Mouse (Mus musculus) frontal cortex, postnatal 36 days (tissue): ENCODE measurements around the gene Pheta2.
A peak's percentile ranks its signal among the peaks of the same experiment; 100 is the strongest.
"Not testable (repeated sequence)": the region's sequence is repeated elsewhere in the genome, so short reads cannot be mapped to it uniquely, and the experiment has no call there.

Experiments used
- DNase-seq, 2 experiments: peaks; one replicate each; pipeline ENCODE4 v3.0.0; 2022; ENCODE audit warnings: low spot score in 2 of 2

Gene Pheta2

DNA sequence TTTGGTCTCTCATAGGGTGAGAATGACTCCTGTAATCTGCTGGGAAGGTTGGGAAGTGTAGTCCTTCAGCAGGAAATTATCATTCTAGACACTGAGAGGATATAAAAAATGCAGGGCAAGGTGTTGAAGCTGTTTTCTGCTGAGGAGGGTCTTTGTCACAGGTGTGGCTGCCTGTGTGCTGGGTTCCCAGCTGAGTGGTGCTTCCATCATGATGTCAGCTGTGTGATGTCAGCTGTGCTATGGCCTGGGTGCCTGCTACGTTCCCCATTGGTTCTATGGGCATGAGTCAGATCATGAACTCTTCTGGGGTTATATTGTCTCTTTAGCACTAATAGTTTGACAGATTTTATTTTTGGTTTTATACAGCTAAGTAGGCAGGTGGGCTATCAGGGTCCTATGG is 30.1 kb downstream of the Pheta2 start:
- no peak for DNase-seq

DNA sequence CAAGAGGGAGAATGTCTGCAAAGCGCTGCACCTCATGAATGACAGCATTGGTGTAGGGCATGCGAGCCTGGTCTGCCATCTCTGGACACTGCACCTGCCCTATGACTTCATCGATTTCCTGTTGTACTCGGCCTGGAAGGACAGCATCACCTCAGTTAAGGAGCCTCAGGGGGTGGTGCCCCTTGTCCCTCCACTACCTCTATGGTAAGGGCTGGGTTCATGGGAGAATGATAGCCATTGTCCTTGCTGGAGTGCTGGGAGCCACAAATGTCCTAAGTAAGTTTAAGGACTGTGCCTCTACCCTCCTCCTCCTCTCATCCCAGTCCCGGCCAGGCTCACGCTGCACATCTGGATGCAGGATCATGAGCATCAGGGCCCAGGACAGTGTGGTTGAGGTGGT is 33.7 kb downstream of the Pheta2 start:
- DNase-seq = no peak

DNA sequence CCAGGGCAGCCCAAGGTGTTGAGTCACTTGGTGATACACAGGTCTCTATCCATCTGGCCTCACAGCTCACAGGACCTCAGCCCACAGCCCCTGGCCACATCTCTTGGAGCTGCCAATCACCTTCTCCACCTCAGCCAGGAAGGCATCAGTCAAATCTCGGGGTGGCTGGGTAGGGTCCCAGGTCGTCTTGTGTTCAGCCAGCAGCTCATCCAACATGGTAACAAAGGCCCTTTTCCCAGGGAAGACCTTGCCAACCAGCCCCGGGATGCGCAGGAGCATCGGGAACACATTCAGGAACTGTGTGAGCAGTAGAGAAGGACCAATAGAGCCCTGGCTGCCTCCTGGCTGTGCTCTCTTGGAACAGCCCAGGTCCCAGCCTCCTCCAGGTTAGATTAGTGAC is 34.2 kb downstream of the Pheta2 start:
- DNase-seq = no peak

DNA sequence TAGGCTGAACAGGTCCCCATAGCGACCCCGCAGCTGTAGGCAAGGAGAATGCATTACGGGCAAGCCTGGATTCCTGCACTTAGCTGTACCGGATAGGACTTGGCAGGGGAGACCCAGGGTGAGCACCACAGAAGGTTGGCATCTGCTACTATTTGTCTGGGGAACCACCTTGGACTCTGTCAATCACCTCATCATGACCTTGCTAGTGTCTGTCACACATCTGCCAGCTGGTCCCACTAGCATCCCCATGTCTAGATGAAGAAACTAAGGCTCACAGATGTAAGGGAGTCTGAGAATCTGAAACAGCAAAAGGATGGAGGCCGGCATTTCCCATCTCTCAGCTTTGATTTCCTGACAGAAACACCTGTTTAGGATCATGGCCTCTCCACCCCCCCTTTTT is 35.7 kb downstream of the Pheta2 start:
- DNase-seq = no peak

DNA sequence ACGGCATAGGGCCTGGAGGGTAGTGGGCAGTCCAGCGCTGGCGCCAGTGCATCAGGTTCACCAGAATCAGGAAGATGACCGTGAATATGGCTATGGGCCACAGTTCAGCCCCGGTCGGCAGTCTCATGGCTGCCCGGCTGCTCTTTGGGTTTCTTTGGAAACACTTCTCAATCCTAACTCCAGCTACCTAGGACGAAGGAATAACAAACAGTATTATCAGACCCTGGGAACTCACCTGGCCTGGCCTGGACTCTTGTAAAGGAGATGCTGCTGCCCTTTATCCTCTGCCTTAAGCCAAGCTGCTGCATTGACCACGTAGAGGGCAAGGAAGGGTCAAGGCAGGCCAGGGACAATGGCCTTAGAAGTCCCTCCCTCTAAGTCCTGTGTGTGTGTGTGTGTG is 37.1 kb downstream of the Pheta2 start:
- DNase-seq = no peak

DNA sequence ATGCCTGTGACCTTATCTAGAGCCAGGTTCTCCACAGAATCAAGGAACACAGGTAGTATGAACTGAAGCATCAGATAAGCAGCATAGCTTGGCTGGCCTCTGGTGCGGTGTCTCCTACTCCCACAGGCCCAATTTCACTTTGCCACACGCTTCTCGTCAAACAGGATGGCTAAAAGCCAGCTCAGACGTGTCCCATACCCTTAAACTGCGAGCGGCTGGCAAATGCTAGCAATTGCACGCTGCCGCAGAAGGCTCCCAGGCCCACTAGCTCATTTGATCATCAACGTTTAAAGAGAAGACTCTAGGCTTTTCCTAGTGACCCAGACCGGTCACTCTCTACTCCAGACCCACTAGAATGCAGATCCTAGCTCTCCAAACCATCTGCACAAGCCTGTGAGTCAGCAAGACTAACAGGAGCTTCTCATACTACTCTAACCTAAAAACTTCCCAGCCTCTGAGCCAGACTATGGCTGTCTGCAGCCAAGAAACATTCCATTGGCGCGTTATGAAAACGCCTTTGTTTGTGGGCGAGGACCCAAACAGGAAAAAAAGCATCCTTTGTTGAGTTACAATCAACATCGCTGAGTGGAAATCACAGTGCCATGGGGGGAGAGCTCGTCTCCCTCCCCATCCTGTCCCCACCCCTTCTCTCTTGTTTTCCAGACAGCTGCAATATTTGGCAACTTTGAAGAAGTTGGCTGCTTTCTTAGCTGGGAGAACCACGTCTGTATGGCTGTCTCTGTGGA is 37.8 kb downstream of the Pheta2 start:
- DNase-seq = peak; percentile 21 to 63

DNA sequence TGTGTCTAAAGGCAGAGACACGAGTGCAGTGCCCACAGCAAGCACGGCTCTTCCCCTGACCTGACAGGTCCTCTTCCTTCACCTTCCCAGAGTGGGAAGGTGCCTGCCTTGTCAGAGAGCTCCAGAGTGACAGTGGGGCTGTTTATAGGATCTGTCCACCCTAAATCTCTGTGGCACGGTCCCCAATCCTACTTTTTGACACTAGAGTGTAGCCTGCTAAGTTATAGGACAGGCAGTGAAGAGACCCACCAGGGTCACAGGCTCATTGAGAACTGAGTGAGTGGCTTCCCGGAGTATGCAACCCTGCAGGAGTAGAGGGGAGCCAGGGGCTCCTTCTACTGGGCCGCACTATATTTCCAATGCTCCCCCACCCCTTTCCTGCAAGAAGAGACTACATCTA is 39.0 kb downstream of the Pheta2 start:
- no peak for DNase-seq

DNA sequence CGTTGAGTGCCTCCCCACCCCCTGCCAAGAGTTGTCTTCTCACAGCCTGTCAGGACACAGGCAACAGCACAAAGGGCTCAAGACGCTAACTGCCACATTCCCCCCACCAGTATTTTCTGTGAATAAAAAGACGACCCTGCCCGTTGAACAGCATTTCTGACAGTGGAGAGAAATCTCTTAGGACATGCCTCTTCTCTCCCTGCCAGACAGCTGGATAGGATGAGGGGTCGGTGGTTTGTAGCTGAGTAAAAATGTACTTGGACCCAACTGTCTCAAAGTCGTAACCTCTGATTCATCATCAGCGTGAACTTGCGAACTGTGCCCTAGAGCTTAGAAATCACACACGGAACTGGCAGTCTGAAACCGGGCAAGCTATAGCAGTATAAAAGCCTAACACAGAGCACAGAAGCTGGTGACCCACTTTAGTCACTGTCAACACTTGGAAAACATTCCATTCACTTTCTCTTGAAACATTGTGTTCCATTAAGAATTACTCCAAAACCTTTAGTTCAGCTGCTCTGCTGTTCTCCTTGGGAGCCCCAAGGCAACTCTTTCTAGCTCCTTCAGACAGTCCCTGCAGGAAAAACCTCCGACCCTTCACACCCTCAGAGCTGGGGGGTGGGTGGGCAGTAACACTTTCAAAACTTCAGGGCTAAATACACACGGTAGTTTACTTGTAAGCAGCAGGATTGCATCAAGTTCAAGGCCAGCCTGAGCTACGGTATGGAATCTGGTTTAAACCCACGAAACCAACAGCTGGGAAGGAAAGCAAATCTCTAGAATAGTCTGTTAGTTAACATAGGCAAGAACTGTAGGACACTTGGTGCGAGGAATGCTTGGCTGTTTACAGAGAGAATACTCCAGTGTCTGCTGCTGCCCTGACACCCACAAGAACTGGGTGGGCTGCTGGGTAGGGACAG is 39.8 kb downstream of the Pheta2 start:
- DNase-seq = peak in 1 of 2 experiments; percentile 13

DNA sequence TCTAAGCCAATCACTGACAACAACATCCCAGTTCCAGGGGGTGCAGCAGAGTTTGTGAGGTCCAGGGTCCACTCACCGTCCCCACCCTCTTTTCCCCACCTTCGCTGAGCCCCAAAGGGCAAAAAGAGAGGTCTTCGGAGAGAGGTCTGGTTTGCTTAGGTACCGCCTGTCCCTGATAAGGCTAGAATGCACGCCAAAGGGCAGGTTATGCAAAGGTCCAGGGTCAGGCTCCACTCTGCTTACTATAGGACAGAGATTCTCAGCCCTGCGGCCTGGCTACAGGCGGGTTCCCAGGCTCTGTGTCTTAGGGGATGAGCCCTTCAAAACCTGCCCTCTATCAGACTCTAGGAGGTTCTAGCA is 40.7 kb downstream of the Pheta2 start:
- DNase-seq = no peak

DNA sequence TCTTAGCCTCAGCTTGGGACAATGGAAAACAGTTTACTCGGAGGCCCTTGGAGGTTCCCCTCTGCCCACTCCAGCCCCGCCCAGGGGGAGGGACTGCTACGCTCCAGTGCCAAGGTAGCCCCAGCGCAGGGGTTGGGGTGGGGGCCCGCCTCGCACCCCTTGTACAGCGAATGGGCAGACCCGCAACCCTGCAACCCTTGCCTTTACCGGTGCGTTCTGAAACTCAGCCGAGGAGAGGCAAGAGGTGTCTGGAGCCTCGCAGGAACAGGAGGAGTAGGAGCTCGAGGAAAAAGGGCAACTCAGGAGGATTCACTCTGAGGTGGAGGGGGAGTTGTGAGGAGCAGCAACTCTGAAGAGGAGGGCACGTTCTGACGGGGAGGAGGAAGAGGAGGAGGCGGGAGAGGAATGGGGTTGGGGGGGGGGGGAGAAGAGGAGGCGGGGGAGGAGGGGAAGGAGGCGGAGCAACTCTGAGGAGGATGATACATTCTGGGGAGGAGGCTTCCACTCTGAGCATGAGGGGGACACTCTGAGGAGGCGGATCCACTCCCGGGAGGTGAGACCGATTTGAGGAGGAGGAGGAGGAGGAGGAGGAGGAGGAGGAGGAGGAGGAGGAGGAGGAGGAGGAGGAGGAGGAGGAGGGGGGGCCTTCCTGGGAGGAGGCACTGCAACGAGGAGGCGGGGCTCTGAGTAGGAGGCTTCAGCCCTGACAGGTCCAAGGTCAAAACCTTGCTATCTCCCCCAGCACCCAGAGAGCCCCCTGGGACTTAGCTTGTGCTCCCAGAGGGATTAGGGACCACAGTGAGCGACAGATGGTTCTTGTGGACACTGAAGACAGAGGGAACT is 41.4 kb downstream of the Pheta2 start, which contains the start of gene Cyp2d22:
Gene Cyp2d22, minus strand, starts transcription at position 390 of the 843 bp plus-strand sequence.
- DNase-seq = peak in 1 of 2 experiments; percentile 15

DNA sequence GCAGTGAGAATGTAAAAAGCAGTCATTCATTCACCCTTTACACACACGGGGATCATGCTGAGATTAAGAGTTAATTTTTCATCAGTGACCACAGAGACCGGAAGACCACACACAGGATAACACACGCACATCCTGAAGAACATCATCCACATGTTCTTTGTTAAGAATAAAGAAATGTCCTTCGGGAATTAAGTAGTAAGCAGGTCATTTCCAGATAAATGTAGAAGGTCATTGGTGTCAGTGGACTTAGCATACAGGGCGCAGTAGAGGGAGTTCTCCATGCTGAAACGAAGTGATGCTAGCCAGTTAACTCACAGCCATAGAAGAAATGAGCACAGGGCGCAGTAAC is 41.9 kb downstream of the Pheta2 start:
- DNase-seq = no peak

DNA sequence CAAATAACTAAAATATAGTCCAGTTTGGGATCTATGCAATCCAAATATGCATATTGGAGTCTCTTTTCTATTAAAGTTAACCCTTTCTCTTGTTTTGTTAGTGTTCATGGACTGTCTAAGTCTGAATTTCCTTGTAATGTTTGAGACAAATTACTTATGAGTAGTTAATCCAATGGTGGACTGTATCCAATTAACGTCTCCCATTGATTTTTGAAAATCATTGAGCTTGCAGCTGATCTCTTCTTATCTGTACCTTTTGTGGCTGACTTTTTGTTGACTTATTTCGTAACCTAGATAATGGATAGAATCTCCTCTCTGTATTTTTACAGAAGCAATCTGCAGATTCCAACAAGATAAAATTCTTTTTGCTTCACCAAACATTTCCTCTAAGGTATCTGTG is 43.7 kb downstream of the Pheta2 start:
- no peak for DNase-seq

DNA sequence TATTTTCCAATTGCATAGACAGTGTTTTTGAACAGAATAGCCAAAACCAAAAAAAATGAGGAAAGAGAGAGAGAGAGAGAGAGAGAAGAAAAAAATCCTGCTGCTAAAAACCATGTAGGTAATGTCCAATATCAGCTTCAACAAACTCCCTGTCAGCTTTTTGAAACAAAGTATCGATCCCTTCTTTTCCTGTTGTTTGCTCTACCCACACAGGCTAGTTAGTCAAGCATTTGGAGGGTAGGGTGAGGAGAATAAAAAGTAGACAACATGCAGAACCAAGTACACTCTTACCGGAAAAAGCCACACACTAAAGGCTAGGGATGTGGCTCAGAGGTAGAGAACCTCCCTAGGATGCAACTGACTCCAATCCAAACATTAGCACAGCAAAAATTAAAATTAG is 47.0 kb downstream of the Pheta2 start:
- DNase-seq = no peak

DNA sequence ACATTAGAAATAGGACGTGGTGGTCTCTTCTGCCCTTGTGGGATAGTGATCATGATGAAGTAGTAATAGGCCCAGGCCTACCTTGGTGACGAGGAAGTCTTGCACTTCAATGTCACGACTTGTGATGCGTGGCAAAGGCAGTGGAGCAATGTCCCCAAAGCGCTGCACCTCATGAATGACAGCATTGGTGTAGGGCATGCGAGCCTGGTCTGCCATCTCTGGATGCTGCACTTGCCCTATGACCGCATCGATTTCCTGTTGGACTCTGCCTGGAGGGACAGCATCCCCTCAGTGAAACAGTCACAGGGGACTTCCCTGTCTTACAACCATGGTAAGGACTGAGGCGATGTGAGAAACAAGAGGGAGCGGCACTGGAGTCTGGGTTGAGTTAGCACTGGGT is 51.2 kb downstream of the Pheta2 start:
- not testable (repeated sequence) for DNase-seq

DNA sequence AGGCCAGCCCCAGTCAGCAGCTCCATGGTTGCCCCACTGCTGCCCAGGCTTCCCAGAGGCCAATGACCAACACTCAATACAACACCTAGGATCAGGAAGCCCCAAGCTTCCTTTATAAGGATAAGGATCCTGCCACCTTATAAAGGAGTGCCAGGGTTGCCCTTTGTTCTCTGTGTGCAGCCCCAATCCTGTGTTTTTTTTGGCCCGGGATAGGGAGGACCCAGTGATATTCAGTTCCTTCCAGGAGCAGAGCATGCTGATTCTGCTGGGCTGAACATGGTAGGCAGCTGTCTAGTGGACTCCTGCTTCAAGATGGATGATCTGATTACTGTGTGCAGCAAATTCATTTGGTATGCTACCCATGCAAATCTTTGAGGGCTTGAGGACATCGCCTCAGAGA is 55.2 kb downstream of the Pheta2 start, which contains the start of gene Cyp2d11:
Gene Cyp2d11, minus strand, starts transcription at position 101 of the 400 bp plus-strand sequence.
- DNase-seq = not testable (repeated sequence)
